Mouse (Mus musculus): ENCODE data around the gene Kctd18. TPM values are rescaled to one million over a fixed set of nuclear protein-coding genes. Genes with fewer than 3 reads are reported as not detected.

Kctd18 gene
- total RNA-seq, 1 experiment from 2014 or later = 24.0 TPM

Other genes with a start within 250 kb of the Kctd18 start
- gene Spats2l, start 244.8 kb downstream of the Kctd18 start, total RNA-seq (2021) = 3.5 and 5.7 TPM in 2 replicates
- 2.1 and 2.2 TPM in 2 replicates for gene Sgo2a, start 23.0 kb downstream of the Kctd18 start, total RNA-seq (2021)
- 31.1 and 43.5 TPM in 2 replicates for gene Aox1, start 11.0 kb upstream of the Kctd18 start, total RNA-seq (2021)
- 3.3 and 6.4 TPM in 2 replicates for gene Aox3, start 94.2 kb upstream of the Kctd18 start, total RNA-seq (2021)
- gene Aox4, start 191.4 kb upstream of the Kctd18 start, total RNA-seq (2021) = not detected in 2 replicates

Data from adrenal gland, postnatal 25 days (tissue).